Mouse (Mus musculus) erythroblast, embryonic 14.5 days (primary cell): Measurements from ENCODE around the gene Prepl.

ENCODE experiments used
- GATA1 ChIP-seq: IDR thresholded peaks from 2 replicates; pipeline ENCODE4 v1.6.1; 2012; ENCODE audit warnings: low read length, inconsistent platforms, mixed read lengths
- TAL1 ChIP-seq: IDR thresholded peaks from 3 replicates; pipeline ENCODE4 v1.6.1; 2012; ENCODE audit warnings: low read length, inconsistent platforms, mixed read lengths

- TF ChIP-seq TAL1 (no peak), GATA1 (no peak)
Observed at GRCm38 (mm10) chr17:85018794-85019193, 71.2 kb downstream of the Prepl start.
